ENCODE assay signal across 8 mouse cellular contexts in the genomic region with DNA sequence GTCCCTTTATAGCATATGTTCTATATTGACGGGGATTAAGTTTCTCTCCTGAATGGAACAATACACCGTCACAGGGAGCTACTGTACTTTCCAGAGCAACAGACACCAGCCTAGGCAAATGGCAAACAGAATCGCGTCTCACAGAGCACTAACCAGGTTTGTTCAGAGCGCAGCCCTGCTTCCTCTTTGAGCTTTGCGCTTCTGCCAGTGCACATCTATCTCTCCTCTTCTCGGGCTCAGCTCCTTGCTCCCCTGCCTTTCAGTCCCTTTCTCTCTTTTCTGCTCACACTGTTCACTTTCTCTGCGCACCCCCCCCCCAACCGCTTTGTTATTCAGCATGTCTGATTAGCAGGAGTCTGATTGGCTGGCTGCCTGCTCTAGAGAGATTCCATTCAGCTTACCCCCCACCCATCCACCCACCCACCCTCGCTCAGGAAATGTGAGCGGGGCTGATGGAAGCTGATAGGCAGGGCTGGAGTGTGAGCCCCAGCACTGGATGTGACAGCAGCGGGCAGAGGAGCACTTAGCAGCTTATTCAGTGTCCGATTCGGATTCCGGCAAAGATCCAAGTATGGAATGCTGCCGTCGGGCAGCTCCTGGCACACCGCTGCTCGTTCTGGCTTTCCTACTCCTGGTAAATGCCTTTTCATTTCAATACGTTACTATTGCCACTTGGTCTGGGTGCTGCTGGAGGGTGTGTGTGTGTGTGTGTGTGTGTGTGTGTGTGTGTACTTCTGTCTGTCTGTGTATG.
DNase-seq lines count a peak whose midpoint lies in the region; TF ChIP-seq lines count a peak whose summit lies in the region.

No protein-coding gene starts in this region.

- no peak for TF ChIP-seq POLR2A in cortical plate, adult 2 months (IDR thresholded peaks at IDR 0.05; ENCODE audit: extremely low read depth, insufficient read depth, low read length)

- DNase-seq in WW6 (ENCODE audit: low read depth, low spot score) = peak; percentile 39
- peak; percentile 51 for DNase-seq in gastrocnemius, postnatal 10 days
- DNase-seq in hindlimb bud, embryonic 11.5 days (ENCODE audit: extremely low spot score, low read depth, low spot score) = peak; percentile 22
- peak; percentile 28 to 37 for DNase-seq in left cerebral cortex, adult 18-20 months (ENCODE audit: low spot score in 2 of 2)
- DNase-seq in lung, postnatal 14 days = peak; percentile 42
- peak; percentile 89 for DNase-seq in retina, postnatal 1 day
- DNase-seq in thymus, adult 18-20 months = no peak

- TF ChIP-seq CTCF in cortical plate, adult 2 months (IDR thresholded peaks at IDR 0.05; ENCODE audit: extremely low read depth, insufficient read depth, low read length) = no peak

- H3K27ac ChIP-seq in cortical plate, adult 2 months (ENCODE audit: insufficient read depth, low read length) = no peak overlapping the region

- no peaks in the 10 kb centered on the region; the same call in 1 of the 2 replicates for H3K4me1 ChIP-seq in cortical plate, adult 2 months (ENCODE audit: control insufficient read depth, insufficient read depth, low read length)

- peak overlapping the region; percentile 52 for H3K4me3 ChIP-seq in cortical plate, adult 2 months (ENCODE audit: insufficient read depth, low read length)

Comparison
In these comparisons a context has a peak if more than half of its experiments do, and no peak if none do; other contexts are left out.
1. DNase-seq: peak in WW6 (single experiment), gastrocnemius, postnatal 10 days (single experiment), hindlimb bud, embryonic 11.5 days (single experiment), left cerebral cortex, adult 18-20 months (2 of 2), lung, postnatal 14 days (single experiment) and retina, postnatal 1 day (single experiment); none in thymus, adult 18-20 months (0 of 2).